Mouse (Mus musculus) lung, postnatal 0 days (tissue): ENCODE data around the gene Midn.
A peak's percentile ranks its signal among the peaks of the same experiment; 100 is the strongest.

Experiments used
- CTCF ChIP-seq: IDR thresholded peaks from 2 replicates; pipeline ENCODE4 v1.5.1; 2016; ENCODE audit warnings: antibody characterized with exemption, mild to moderate bottlenecking
- EP300 ChIP-seq: IDR thresholded peaks from 2 replicates; pipeline ENCODE4 v1.6.1; 2016; ENCODE audit warnings: antibody characterized with exemption, mild to moderate bottlenecking, control low read depth

- TF ChIP-seq EP300 (peak; percentile 61), CTCF (no peak)
Measured at GRCm38 (mm10) chr10:80163721-80164120, 15.6 kb downstream of the Midn start.
